Mouse (Mus musculus) lung, adult 2 months (tissue): Measurements from ENCODE around the gene Tmem135. TPM values are rescaled to one million over a fixed set of nuclear protein-coding genes. Genes with fewer than 3 reads are reported as not detected.

Experiments
- DNase-seq: peaks from one replicate; pipeline ENCODE4 v3.0.0; 2022
- H3K4me1 ChIP-seq: fragments of 200-500 bp; 2 replicates; pipeline ENCODE4 v1.6.1; 2011; ENCODE audit warnings: low read length; ENCODE audit not compliant: control insufficient read depth, insufficient read depth
- H3K4me3 ChIP-seq: fragments of 200-500 bp; replicated peaks from 2 replicates; pipeline ENCODE3; 2011; ENCODE audit warnings: low read depth, mild to moderate bottlenecking, control low read depth, low read length; ENCODE audit errors: extremely low read depth
- CTCF ChIP-seq: fragments of 200-500 bp; IDR thresholded peaks from 2 replicates; pipeline ENCODE4 v1.5.1; 2011; ENCODE audit warnings: mild to moderate bottlenecking, low read length, control low read depth; ENCODE audit not compliant: insufficient read depth
- POLR2A ChIP-seq: fragments of 200-500 bp; IDR thresholded peaks from 2 replicates; pipeline ENCODE4 v1.6.1; 2011; ENCODE audit warnings: low read depth, mild to moderate bottlenecking, control low read depth, low read length, borderline replicate concordance; ENCODE audit errors: extremely low read depth
- WGBS: fragments of 180-500 bp; shearing (Covaris S2); methylation state at CpG from one replicate; pipeline ENCODE4 v1.1.7; 2018; 5-methylcytosine and 5-hydroxymethylcytosine counted together
- polyA plus RNA-seq: library from polyadenylated mRNA; depleted of rRNA; stranded (reverse); fragments of >200 nt; gene quantifications from 2 replicates; pipeline ENCODE4 v1.2.3, GENCODE M21; 2012

The Tmem135 gene
- polyA plus RNA-seq, 1 experiment, result 48.9 TPM

DNA sequence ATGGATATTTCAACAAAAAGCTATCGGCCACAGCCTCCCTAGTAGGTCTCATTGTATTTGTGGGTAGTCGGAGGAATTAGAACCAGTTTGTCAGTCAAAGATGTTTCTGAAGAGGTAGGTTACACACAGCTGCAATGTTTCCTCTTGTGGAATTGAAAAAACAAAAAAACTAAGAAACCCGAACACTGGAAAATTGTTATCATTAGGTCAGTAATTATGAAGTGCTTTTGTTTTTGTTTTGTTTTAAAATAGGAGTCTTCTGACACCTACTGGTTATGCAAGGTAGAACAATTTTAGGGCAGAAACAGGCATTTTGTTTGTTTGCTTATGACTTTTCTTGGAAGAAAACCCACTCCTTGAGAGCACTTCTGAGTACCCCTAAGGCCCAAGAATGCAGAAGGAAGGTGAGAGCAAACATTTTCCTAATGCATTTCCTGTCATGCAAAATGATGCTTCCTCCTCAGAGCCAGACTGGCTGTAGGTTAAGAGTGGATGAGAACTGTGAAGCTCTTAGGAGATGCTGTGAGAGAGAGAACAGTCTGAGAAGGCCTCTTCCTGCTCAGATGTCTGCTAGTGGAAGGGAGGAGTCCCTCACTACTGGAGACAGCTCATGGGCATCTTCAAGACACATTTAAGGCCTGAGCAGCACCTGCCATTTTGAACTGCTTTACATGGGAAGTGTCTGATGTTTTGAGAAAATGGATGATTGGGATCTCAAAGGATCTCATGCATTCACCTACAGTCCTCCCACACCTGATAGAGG is 15.1 kb upstream of the Tmem135 start:
- 25% methylated on average over 3 of the region's 3 CpGs for WGBS
- no peak for DNase-seq
- Histone ChIP-seq H3K4me3 (peak overlapping the region; percentile 54), H3K4me1 (peaks cover 14% of the 10 kb centered on the region)
- TF ChIP-seq POLR2A, result no peak
- TF ChIP-seq CTCF, result peak; percentile 31; the same call in 1 of the 2 replicates

GRCm38 (mm10) chr7:89418127-89418653 is 14.2 kb upstream of the Tmem135 start:
- DNase-seq, result no peak
- Histone ChIP-seq H3K4me3 (no peak overlapping the region), H3K4me1 (peaks cover 14% of the 10 kb centered on the region)
- 61% methylated on average over 8 of the region's 8 CpGs for WGBS
- no peak for TF ChIP-seq POLR2A
- no peak for TF ChIP-seq CTCF

GRCm38 (mm10) chr7:89417707-89418106 is 13.7 kb upstream of the Tmem135 start:
- peaks cover 14% of the 10 kb centered on the region for H3K4me1 ChIP-seq
- no peak overlapping the region for H3K4me3 ChIP-seq
- WGBS, result 52% methylated on average over 2 of the region's 2 CpGs
- DNase-seq, result no peak
- TF ChIP-seq CTCF, result no peak
- TF ChIP-seq POLR2A, result no peak

- Histone ChIP-seq H3K4me1 (peaks cover 24% of the 10 kb centered on the region), H3K4me3 (no peak overlapping the region)
- no peak for TF ChIP-seq POLR2A
- no peak for TF ChIP-seq CTCF
- DNase-seq, result no peak
- 57% methylated on average over 4 of the region's 4 CpGs for WGBS
Measured at GRCm38 (mm10) chr7:89416027-89416426, 12.0 kb upstream of the Tmem135 start.

DNA sequence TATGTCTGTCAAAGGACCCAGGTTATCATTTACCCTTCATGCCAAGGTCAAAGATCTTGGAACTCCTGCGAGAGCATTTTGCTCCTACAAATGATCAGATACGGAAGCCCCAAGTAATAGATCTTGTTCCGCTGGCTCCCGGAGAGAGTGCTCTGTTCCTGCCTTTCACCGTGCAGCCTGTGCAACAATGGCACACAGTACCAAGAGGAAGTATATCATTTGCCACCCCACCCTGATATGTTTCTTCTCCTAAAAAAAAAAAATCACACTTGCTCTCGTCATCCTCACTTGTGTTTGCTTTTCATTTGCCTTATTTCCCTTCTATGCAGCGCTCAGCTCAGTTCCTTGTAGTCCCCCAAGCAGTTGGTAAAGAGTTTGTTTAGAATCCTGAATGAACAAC is 8.1 kb upstream of the Tmem135 start:
- peaks cover 17% of the 10 kb centered on the region for H3K4me1 ChIP-seq
- no peak for DNase-seq
- TF ChIP-seq CTCF (no peak), POLR2A (no peak)
- WGBS, result 53% methylated on average over 7 of the region's 7 CpGs
- H3K4me3 ChIP-seq, result no peak overlapping the region

DNA sequence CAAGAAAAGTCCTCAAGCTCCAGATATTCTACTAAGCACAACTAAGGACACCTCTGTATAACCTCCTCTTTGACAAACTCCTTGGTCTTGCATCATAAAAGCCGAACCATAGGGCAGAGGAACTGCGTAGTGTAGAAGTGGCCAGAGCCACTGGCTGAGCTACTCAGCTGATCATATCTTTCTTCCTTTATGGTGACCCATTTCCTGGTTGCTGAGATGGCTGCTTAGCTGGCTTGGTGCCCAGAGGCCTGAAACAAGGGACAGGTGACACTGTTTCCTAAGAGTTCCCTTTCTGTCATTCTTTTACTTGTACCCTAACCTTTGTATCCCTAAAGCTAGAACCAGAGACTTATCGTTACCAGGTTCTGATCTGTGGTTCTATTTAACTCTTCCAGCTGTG is 7.3 kb upstream of the Tmem135 start:
- TF ChIP-seq CTCF (no peak), POLR2A (no peak)
- H3K4me3 ChIP-seq, result no peak overlapping the region
- peaks cover 16% of the 10 kb centered on the region for H3K4me1 ChIP-seq
- 51% methylated on average over 3 of the region's 3 CpGs for WGBS
- DNase-seq, result no peak

DNA sequence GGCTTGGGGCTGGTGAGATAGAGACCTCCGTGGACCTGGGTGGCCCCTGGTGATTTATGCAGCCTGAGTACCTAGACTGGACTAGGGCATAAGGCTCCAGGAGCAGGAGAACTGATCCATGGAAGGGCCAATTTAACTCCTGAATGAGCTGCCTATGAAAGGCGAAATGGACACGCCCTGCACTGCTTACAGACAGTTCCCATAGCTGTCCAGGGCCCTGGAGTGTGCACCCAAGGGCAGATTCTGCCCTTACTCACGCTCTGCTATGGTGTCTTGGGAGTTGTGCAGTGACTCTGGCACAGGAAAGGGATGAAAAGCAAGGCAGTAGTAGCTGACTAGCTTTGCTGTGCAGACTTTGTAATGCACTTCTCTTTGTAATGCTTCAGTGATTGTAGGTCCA is 6.3 kb upstream of the Tmem135 start:
- no peak for DNase-seq
- peaks cover 11% of the 10 kb centered on the region for H3K4me1 ChIP-seq
- 68% methylated on average over 4 of the region's 4 CpGs for WGBS
- TF ChIP-seq POLR2A (no peak), CTCF (no peak)
- no peak overlapping the region for H3K4me3 ChIP-seq

DNA sequence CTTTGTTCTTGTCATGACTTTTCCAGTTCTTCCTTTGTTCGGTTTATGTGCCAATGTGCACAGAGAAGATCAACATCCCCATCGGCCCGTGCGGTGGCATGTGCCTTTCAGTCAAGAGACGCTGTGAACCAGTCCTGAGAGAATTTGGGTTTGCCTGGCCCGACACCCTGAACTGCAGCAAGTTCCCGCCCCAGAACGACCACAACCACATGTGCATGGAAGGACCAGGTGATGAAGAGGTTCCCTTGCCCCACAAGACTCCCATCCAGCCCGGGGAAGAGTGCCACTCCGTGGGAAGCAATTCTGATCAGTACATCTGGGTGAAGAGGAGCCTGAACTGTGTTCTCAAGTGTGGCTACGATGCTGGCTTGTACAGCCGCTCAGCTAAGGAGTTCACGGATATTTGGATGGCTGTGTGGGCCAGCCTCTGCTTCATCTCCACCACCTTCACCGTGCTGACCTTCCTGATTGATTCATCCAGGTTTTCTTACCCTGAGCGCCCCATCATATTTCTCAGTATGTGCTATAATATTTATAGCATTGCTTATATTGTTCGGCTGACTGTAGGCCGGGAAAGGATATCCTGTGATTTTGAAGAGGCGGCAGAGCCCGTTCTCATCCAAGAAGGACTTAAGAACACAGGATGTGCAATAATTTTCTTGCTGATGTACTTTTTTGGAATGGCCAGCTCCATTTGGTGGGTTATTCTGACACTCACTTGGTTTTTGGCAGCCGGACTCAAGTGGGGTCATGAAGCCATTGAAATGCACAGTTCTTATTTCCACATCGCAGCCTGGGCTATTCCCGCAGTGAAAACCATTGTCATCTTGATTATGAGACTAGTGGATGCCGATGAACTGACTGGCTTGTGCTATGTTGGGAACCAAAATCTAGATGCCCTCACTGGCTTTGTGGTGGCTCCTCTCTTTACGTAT is 3.3 kb upstream of the Tmem135 start:
- 53% methylated on average over 24 of the region's 24 CpGs for WGBS
- peak; percentile 20 for DNase-seq
- TF ChIP-seq CTCF (no peak), POLR2A (peak; percentile 28; the same call in 1 of the 2 replicates)

DNA sequence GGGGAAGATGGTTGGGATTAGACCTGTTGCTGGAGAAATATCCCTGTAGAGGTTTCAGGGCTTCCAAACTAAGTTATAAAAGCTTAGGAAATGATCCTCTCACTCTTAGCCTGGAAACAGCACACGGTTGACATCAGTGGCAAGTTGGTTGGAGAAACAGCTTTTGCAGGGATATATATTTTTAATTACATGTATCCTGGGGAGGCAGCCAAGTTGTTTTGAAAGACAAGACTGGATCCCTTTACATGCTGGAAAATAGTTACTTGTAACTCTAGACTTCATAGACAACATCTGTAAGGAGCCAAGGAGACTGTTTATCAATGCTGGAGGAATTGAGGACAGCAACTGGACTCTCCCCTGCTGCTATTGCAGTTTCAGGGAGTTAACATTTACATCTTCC is 2.0 kb upstream of the Tmem135 start:
- 16% methylated on average over 1 of the region's 1 CpGs for WGBS
- Histone ChIP-seq H3K4me1 (peaks cover 11% of the 10 kb centered on the region), H3K4me3 (peak overlapping the region; percentile 62)
- TF ChIP-seq POLR2A, result no peak
- no peak for TF ChIP-seq CTCF
- no peak for DNase-seq

More for the DNA sequence above, 3.3 kb upstream of the Tmem135 start:
- H3K4me3 ChIP-seq, result peak overlapping the region; percentile 42
- H3K4me1 ChIP-seq, result peaks cover 13% of the 10 kb centered on the region
